Mouse (Mus musculus) layer of hippocampus, adult 18-20 months (tissue): Measurements from ENCODE around the gene Dbt. TPM values are rescaled to one million over a fixed set of nuclear protein-coding genes. Genes with fewer than 3 reads are reported as not detected.

Experiments used
- DNase-seq, 2 experiments: peaks; one replicate each; pipeline ENCODE4 v3.0.0; 2022; ENCODE audit warnings: low spot score in 2 of 2
- long read RNA-seq: library from polyadenylated mRNA; stranded (forward); transcript quantifications from one replicate; pipeline ENCODE4 v2.0.0, GENCODE M21; 2021
- total RNA-seq, 2 experiments: library from RNA; stranded (reverse); gene quantifications; 2 replicates each; pipeline ENCODE4 v1.2.3; 2021

Gene Dbt
- total RNA-seq: 10 to 100 TPM; 16.0 to 21.9 TPM
- long read RNA-seq, transcript Dbt-201 (11 exons, 3,301 nt): major isoform, 9 of 15 reads
- long read RNA-seq, partial matches to known transcripts: 1 of 15 reads
- long read RNA-seq, other reads (novel, unspliced or antisense): 5 of 15 reads

- peak; percentile 83 to 88 for DNase-seq
These were observed at the start of gene Dbt for GRCm38 (mm10) chr3:116512904-116513716. Dbt (plus strand) TSS chr3:116513070.

GRCm38 (mm10) chr3:116464318-116464717 lies 48.6 kb upstream of the Dbt start:
- DNase-seq: no peak

- DNase-seq: no peak
These were observed 47.2 kb upstream of the Dbt start for GRCm38 (mm10) chr3:116465709-116466108.

GRCm38 (mm10) chr3:116474602-116475001 lies 38.3 kb upstream of the Dbt start:
- no peak for DNase-seq

- no peak for DNase-seq
These were observed 36.1 kb upstream of the Dbt start for GRCm38 (mm10) chr3:116476686-116477298.

- DNase-seq: no peak
These were observed 35.5 kb upstream of the Dbt start for GRCm38 (mm10) chr3:116477351-116477750.

GRCm38 (mm10) chr3:116480119-116480518 lies 32.8 kb upstream of the Dbt start:
- no peak for DNase-seq

- DNase-seq: no peak
These were observed 31.9 kb upstream of the Dbt start for GRCm38 (mm10) chr3:116480937-116481336.

GRCm38 (mm10) chr3:116482724-116483123 lies 30.1 kb upstream of the Dbt start:
- no peak for DNase-seq

- no peak for DNase-seq
These were observed 29.6 kb upstream of the Dbt start for GRCm38 (mm10) chr3:116483271-116483670.

GRCm38 (mm10) chr3:116490920-116491319 lies 21.9 kb upstream of the Dbt start:
- no peak for DNase-seq

- DNase-seq: no peak
These were observed 20.9 kb upstream of the Dbt start for GRCm38 (mm10) chr3:116491923-116492454.

GRCm38 (mm10) chr3:116493658-116494057 lies 19.2 kb upstream of the Dbt start:
- no peak for DNase-seq

GRCm38 (mm10) chr3:116495671-116496070 lies 17.2 kb upstream of the Dbt start:
- DNase-seq: no peak

GRCm38 (mm10) chr3:116507772-116508351 lies 5.0 kb upstream of the Dbt start, which contains the start of gene Rtca:
Rtca (minus strand) TSS chr3:116508208.
- DNase-seq: peak; percentile 97 to 98

- DNase-seq: peak in 1 of 2 experiments; percentile 30
These were observed 543 bp upstream of the Dbt start for GRCm38 (mm10) chr3:116512151-116512903.

- DNase-seq: no peak
These were observed 7.4 kb downstream of the Dbt start for GRCm38 (mm10) chr3:116520141-116520761.

- DNase-seq: no peak
These were observed 16.9 kb downstream of the Dbt start for GRCm38 (mm10) chr3:116529741-116530140.

- DNase-seq: peak in 1 of 2 experiments; percentile 60
These were observed 18.0 kb downstream of the Dbt start for GRCm38 (mm10) chr3:116530826-116531225.

- DNase-seq: peak; percentile 9 to 72
These were observed 23.7 kb downstream of the Dbt start for GRCm38 (mm10) chr3:116536428-116537199.
